Mouse (Mus musculus) heart, postnatal 0 days (tissue): ENCODE data around the gene Nectin2. TPM values are rescaled to one million over a fixed set of nuclear protein-coding genes. Genes with fewer than 3 reads are reported as not detected.

Experiments used
- ATAC-seq: fragments of 200-750 bp; cut with Nextera tagmentation; 2 replicates; pipeline ENCODE4 v1.8.0; 2017; ENCODE audit warnings: low read depth, moderate number of reproducible peaks, moderate library complexity; ENCODE audit not compliant: insufficient read depth
- DNase-seq: peaks from one replicate; pipeline ENCODE4 v3.0.0-alpha.2; 2016; ENCODE audit warnings: low spot score
- H3K27ac ChIP-seq: fragments of 300-500 bp; sonication (generic); 2 replicates; pipeline ENCODE4 v1.5.1; 2014; ENCODE audit warnings: low read depth, mild to moderate bottlenecking
- H3K27me3 ChIP-seq: fragments of 300-500 bp; sonication (generic); 2 replicates; pipeline ENCODE4 v1.6.1; 2014; ENCODE audit warnings: low read length, mixed read lengths; ENCODE audit not compliant: control insufficient read depth, insufficient read depth
- H3K36me3 ChIP-seq: fragments of 300-500 bp; sonication (generic); replicated peaks from 2 replicates; pipeline ENCODE4 v1.6.1; 2014; ENCODE audit warnings: low read length, mixed read lengths; ENCODE audit not compliant: control insufficient read depth, insufficient read depth
- H3K4me1 ChIP-seq: fragments of 300-500 bp; sonication (generic); 2 replicates; pipeline ENCODE4 v1.6.1; 2014; ENCODE audit warnings: antibody characterized with exemption; ENCODE audit not compliant: control insufficient read depth, insufficient read depth
- H3K4me2 ChIP-seq: fragments of 300-500 bp; sonication (generic); 2 replicates; pipeline ENCODE4 v1.6.1; 2014; ENCODE audit warnings: low read depth, mild to moderate bottlenecking, low read length, moderate library complexity
- H3K4me3 ChIP-seq: fragments of 300-500 bp; sonication (generic); 2 replicates; pipeline ENCODE4 v1.5.1; 2014; ENCODE audit warnings: low read depth, low read length
- H3K9ac ChIP-seq: fragments of 300-500 bp; sonication (generic); replicated peaks from 2 replicates; pipeline ENCODE4 v1.6.1; 2014; ENCODE audit warnings: low read depth, low read length, mixed read lengths
- H3K9me3 ChIP-seq: fragments of 300-500 bp; sonication (generic); replicated peaks from 2 replicates; pipeline ENCODE4 v1.6.1; 2016; ENCODE audit warnings: low read length; ENCODE audit not compliant: control insufficient read depth
- CTCF ChIP-seq: IDR thresholded peaks from 2 replicates; pipeline ENCODE4 v1.5.1; 2016; ENCODE audit warnings: antibody characterized with exemption, control low read depth, low read depth
- EP300 ChIP-seq: IDR thresholded peaks from 2 replicates; pipeline ENCODE4 v1.6.1; 2016; ENCODE audit warnings: antibody characterized with exemption, low read depth
- WGBS: fragments of 180-500 bp; shearing (Covaris S2); extraction: QIAGEN DNeasy Blood & Tissue Kit; methylation state at CpG from one replicate; pipeline ENCODE4 v1.1.7; 2014; 5-methylcytosine and 5-hydroxymethylcytosine counted together
- polyA plus RNA-seq: library from polyadenylated mRNA; unstranded; fragments of >200 nt; fragmentation: Nextera tagmentation; extraction: Ambion mirVana; gene quantifications from 2 replicates; pipeline ENCODE4 v1.2.1, GENCODE M21; 2015
- total RNA-seq: library from RNA; depleted of rRNA; stranded (reverse); fragments of >200 nt; gene quantifications from 2 replicates; pipeline ENCODE4 v1.2.3, GENCODE M21; 2014; ENCODE audit warnings: low replicate concordance; rRNA removed

The Nectin2 gene
- total and polyA plus RNA-seq, 2 experiments from 2014 or later: 43.6 to 81.3 TPM

GRCm38 (mm10) chr7:19673083-19673699 is 77.1 kb downstream of the Nectin2 start:
- Histone ChIP-seq H3K36me3 (no peaks in the 10 kb centered on the region), H3K27me3 (no peaks in the 10 kb centered on the region), H3K4me2 (no peak overlapping the region), H3K4me3 (no peak overlapping the region), H3K4me1 (peaks cover 5% of the 10 kb centered on the region; the same call in 1 of the 2 replicates), H3K27ac (no peak overlapping the region), H3K9ac (no peak overlapping the region), H3K9me3 (no peaks in the 10 kb centered on the region)
- WGBS: 52% methylated on average over 14 of the region's 14 CpGs
- ATAC-seq (no peak), DNase-seq (no peak)
- no peak for TF ChIP-seq EP300

DNA sequence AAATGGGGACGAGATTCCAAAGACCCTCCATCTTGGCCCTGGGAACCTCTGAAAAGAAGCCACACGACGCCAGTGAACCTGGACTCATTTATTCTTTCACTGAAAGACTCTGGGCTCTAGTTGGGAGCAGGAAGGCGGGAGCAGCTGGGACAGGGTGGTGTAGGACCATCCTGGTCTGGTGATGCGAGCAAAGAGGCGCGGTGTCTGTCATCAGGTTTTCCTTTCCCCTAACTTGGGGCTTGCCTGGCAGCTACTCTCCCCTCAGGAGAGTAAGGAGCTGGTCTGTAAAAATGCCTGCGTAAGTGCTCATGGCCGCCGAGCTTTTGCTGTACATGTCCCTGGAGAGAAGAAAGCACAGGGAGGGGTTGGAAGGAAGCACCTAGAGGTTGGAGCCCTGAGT is 78.8 kb downstream of the Nectin2 start:
- no peak overlapping the region for H3K27ac ChIP-seq
- DNase-seq (no peak), ATAC-seq (no peak)
- H3K36me3 ChIP-seq: no peaks in the 10 kb centered on the region
- H3K4me3 ChIP-seq: no peak overlapping the region
- H3K27me3 ChIP-seq: no peaks in the 10 kb centered on the region
- H3K9ac ChIP-seq: no peak overlapping the region
- H3K4me1 ChIP-seq: peaks cover 5% of the 10 kb centered on the region; the same call in 1 of the 2 replicates
- H3K9me3 ChIP-seq: no peaks in the 10 kb centered on the region
- WGBS: 62% methylated on average over 10 of the region's 10 CpGs
- TF ChIP-seq CTCF (no peak), EP300 (no peak)
- H3K4me2 ChIP-seq: no peak overlapping the region

- no peaks in the 10 kb centered on the region for H3K9me3 ChIP-seq
- peak overlapping the region; percentile 72 for H3K27ac ChIP-seq
- H3K36me3 ChIP-seq: no peaks in the 10 kb centered on the region
- DNase-seq: peak; percentile 91
- WGBS: 6% methylated on average over 10 of the region's 10 CpGs
- H3K9ac ChIP-seq: no peak overlapping the region
- ATAC-seq: peak; percentile 75
- H3K4me2 ChIP-seq: peak overlapping the region; percentile 27
- H3K27me3 ChIP-seq: no peaks in the 10 kb centered on the region
- peaks cover 10% of the 10 kb centered on the region for H3K4me1 ChIP-seq
- H3K4me3 ChIP-seq: no peak overlapping the region
- peak; percentile 98 for TF ChIP-seq CTCF
- TF ChIP-seq EP300: no peak
These were observed 81.1 kb downstream of the Nectin2 start for GRCm38 (mm10) chr7:19668947-19669721.

- WGBS: 64% methylated on average over 2 of the region's 2 CpGs
These were observed 82.8 kb downstream of the Nectin2 start for GRCm38 (mm10) chr7:19667434-19667833.

DNA sequence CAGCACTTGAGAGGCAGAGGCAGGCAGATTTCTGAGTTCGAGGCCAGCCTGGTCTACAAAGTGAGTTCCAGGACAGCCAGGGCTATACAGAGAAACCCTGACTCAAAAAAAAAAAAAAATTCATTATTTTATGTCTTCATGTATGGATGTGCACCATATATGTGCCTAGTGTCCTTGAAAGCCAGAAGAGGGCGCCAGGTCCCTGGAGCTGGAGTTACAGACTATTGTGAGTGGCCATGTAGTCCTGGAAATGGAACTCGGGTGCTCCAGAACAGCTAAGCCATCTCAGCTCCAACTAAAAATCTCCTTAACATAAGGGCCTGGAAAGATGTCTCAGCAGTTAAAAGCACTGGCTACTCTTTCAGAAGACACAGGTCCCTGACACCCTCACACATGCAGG is 83.5 kb downstream of the Nectin2 start:
- H3K9me3 ChIP-seq: no peaks in the 10 kb centered on the region
- DNase-seq (no peak), ATAC-seq (no peak)
- no peak overlapping the region for H3K4me3 ChIP-seq
- H3K9ac ChIP-seq: no peak overlapping the region
- no peak overlapping the region for H3K27ac ChIP-seq
- H3K4me1 ChIP-seq: peaks cover 18% of the 10 kb centered on the region
- H3K36me3 ChIP-seq: peaks cover 4% of the 10 kb centered on the region; the same call in 1 of the 2 replicates
- WGBS: 60% methylated on average over 3 of the region's 3 CpGs
- H3K27me3 ChIP-seq: no peaks in the 10 kb centered on the region
- TF ChIP-seq CTCF (peak; percentile 13; the same call in 1 of the 2 replicates), EP300 (no peak)
- H3K4me2 ChIP-seq: no peak overlapping the region

More at GRCm38 (mm10) chr7:19667434-19667833, 82.8 kb downstream of the Nectin2 start:
- Histone ChIP-seq H3K4me3 (no peak overlapping the region), H3K27me3 (no peaks in the 10 kb centered on the region), H3K9ac (no peak overlapping the region), H3K9me3 (no peaks in the 10 kb centered on the region), H3K4me1 (peaks cover 18% of the 10 kb centered on the region), H3K36me3 (no peaks in the 10 kb centered on the region), H3K27ac (no peak overlapping the region), H3K4me2 (no peak overlapping the region)
- TF ChIP-seq CTCF (no peak), EP300 (no peak)
- no peak for DNase-seq
- ATAC-seq: no peak

Other genes starting within 250 kb of the Nectin2 start
- gene Bloc1s3, start 242.1 kb downstream of the Nectin2 start, total RNA-seq: 9.3 and 11.9 TPM in 2 replicates
- 1.2 TPM in 2 replicates for gene Bloc1s3, start 242.1 kb downstream of the Nectin2 start, polyA plus RNA-seq
- gene Trappc6a, start 242.1 kb downstream of the Nectin2 start, total RNA-seq: 65.1 and 84.9 TPM in 2 replicates
- 79.5 and 83.3 TPM in 2 replicates for gene Trappc6a, start 242.1 kb downstream of the Nectin2 start, polyA plus RNA-seq
- gene Nkpd1, start 232.6 kb downstream of the Nectin2 start, total RNA-seq: not detected in 2 replicates
- not detected in 2 replicates for gene Nkpd1, start 232.6 kb downstream of the Nectin2 start, polyA plus RNA-seq
- gene Ppp1r37, start 187.4 kb downstream of the Nectin2 start, total RNA-seq: 40.6 and 53.3 TPM in 2 replicates
- 11.4 and 12.6 TPM in 2 replicates for gene Ppp1r37, start 187.4 kb downstream of the Nectin2 start, polyA plus RNA-seq
- 0.12 and 3.6 TPM in 2 replicates for gene Zfp296, start 173.2 kb downstream of the Nectin2 start, total RNA-seq
- 0.12 and 0.15 TPM in 2 replicates for gene Zfp296, start 173.2 kb downstream of the Nectin2 start, polyA plus RNA-seq
- gene Gemin7, start 172.9 kb downstream of the Nectin2 start, total RNA-seq: 63.2 and 67.3 TPM in 2 replicates
- gene Gemin7, start 172.9 kb downstream of the Nectin2 start, polyA plus RNA-seq: 114 and 115 TPM in 2 replicates
- 18.9 and 75.2 TPM in 2 replicates for gene Clasrp, start 146.0 kb downstream of the Nectin2 start, total RNA-seq
- 13.4 and 17.5 TPM in 2 replicates for gene Clasrp, start 146.0 kb downstream of the Nectin2 start, polyA plus RNA-seq
- gene Relb, start 121.0 kb downstream of the Nectin2 start, total RNA-seq: 9.0 and 11.7 TPM in 2 replicates
- 6.5 and 7.2 TPM in 2 replicates for gene Relb, start 121.0 kb downstream of the Nectin2 start, polyA plus RNA-seq
- gene Clptm1, start 85.5 kb downstream of the Nectin2 start, total RNA-seq: 97.9 and 128 TPM in 2 replicates
- gene Clptm1, start 85.5 kb downstream of the Nectin2 start, polyA plus RNA-seq: 68.5 and 71.5 TPM in 2 replicates
- gene Apoc2, start 72.5 kb downstream of the Nectin2 start, total RNA-seq: not detected in 2 replicates
- gene Apoc2, start 72.5 kb downstream of the Nectin2 start, polyA plus RNA-seq: 0.22 and 0.78 TPM in 2 replicates
- 0.31 TPM in 1 of 2 replicates, not detected in the other for gene Gm44805, start 69.1 kb downstream of the Nectin2 start, total RNA-seq
- not detected in 2 replicates for gene Gm44805, start 69.1 kb downstream of the Nectin2 start, polyA plus RNA-seq
- gene Apoc4, start 69.0 kb downstream of the Nectin2 start, total RNA-seq: not detected in 2 replicates
- 0.18 TPM in 2 replicates for gene Apoc4, start 69.0 kb downstream of the Nectin2 start, polyA plus RNA-seq
- not detected in 2 replicates for gene Apoc1, start 57.8 kb downstream of the Nectin2 start, total RNA-seq
- 8.2 and 10.8 TPM in 2 replicates for gene Apoc1, start 57.8 kb downstream of the Nectin2 start, polyA plus RNA-seq
- 369 and 373 TPM in 2 replicates for gene Apoe, start 51.3 kb downstream of the Nectin2 start, total RNA-seq
- gene Apoe, start 51.3 kb downstream of the Nectin2 start, polyA plus RNA-seq: 471 and 552 TPM in 2 replicates
- gene Tomm40, start 35.0 kb downstream of the Nectin2 start, total RNA-seq: 170 and 172 TPM in 2 replicates
- 164 and 166 TPM in 2 replicates for gene Tomm40, start 35.0 kb downstream of the Nectin2 start, polyA plus RNA-seq
- gene Bcam, start 20.5 kb upstream of the Nectin2 start, total RNA-seq: 697 and 786 TPM in 2 replicates
- gene Bcam, start 20.5 kb upstream of the Nectin2 start, polyA plus RNA-seq: 293 and 303 TPM in 2 replicates
- 0.35 TPM in 1 of 2 replicates, not detected in the other for gene Cblc, start 46.3 kb upstream of the Nectin2 start, total RNA-seq
- 0.36 and 0.37 TPM in 2 replicates for gene Cblc, start 46.3 kb upstream of the Nectin2 start, polyA plus RNA-seq
- 1.7 and 6.7 TPM in 2 replicates for gene Bcl3, start 72.3 kb upstream of the Nectin2 start, total RNA-seq
- gene Bcl3, start 72.3 kb upstream of the Nectin2 start, polyA plus RNA-seq: 1.6 and 2.0 TPM in 2 replicates
- not detected in 2 replicates for gene Gm19345, start 101.5 kb upstream of the Nectin2 start, total RNA-seq
- not detected in 2 replicates for gene Gm19345, start 101.5 kb upstream of the Nectin2 start, polyA plus RNA-seq
- gene Ceacam16, start 110.8 kb upstream of the Nectin2 start, total RNA-seq: not detected in 2 replicates
- not detected in 2 replicates for gene Ceacam16, start 110.8 kb upstream of the Nectin2 start, polyA plus RNA-seq
- gene Ceacam19, start 137.5 kb upstream of the Nectin2 start, total RNA-seq: not detected in 2 replicates
- not detected in 2 replicates for gene Ceacam19, start 137.5 kb upstream of the Nectin2 start, polyA plus RNA-seq
- 25.8 and 26.1 TPM in 2 replicates for gene Pvr, start 170.7 kb upstream of the Nectin2 start, total RNA-seq
- gene Pvr, start 170.7 kb upstream of the Nectin2 start, polyA plus RNA-seq: 11.3 and 11.6 TPM in 2 replicates
- 3.9 and 12.4 TPM in 2 replicates for gene Igsf23, start 200.3 kb upstream of the Nectin2 start, total RNA-seq
- gene Igsf23, start 200.3 kb upstream of the Nectin2 start, polyA plus RNA-seq: 3.6 and 4.1 TPM in 2 replicates
- gene Ceacam20, start 214.9 kb upstream of the Nectin2 start, total RNA-seq: not detected in 2 replicates
- gene Ceacam20, start 214.9 kb upstream of the Nectin2 start, polyA plus RNA-seq: not detected in 2 replicates
- not detected in 2 replicates for gene Nlrp9b, start 241.0 kb upstream of the Nectin2 start, total RNA-seq
- not detected in 2 replicates for gene Nlrp9b, start 241.0 kb upstream of the Nectin2 start, polyA plus RNA-seq